Mouse (Mus musculus): ENCODE measurements at regions not wholly inside any gene's neighbourhood (a gene's known extent, or its start where the extent isn't known, plus 50 kb on each side); places are given as distances from the start of the nearest gene placed in this dataset.

- no peak for DNase-seq
These were observed 130.4 kb upstream of the Tmtc2 start for GRCm38 (mm10) chr10:105704472-105705235.

GRCm38 (mm10) chr10:105693131-105693530, 118.9 kb upstream of the Tmtc2 start:
- DNase-seq = no peak

DNA sequence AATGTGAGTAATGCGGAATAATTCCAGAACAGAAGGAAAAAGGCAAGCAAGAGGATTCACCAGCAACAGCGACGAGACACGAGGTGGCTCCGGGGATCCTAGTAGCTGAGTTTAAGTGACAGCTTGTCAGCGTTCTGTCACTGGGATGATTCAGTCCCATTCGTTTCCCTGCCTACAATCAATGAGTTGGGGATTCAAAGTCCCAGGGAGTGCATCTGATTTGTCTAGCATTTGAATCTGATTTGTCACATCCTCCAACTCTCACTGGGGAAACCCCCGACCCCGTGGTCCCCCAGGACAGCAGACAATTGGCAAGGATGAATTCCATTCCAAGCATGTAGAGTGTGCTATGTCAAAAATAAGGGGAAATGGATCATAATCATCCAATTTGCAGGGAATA, 115.1 kb upstream of the Tmtc2 start:
- no peak for DNase-seq

GRCm38 (mm10) chr10:105688879-105689278, 114.6 kb upstream of the Tmtc2 start:
- DNase-seq = no peak

GRCm38 (mm10) chr10:105686876-105687275, 112.6 kb upstream of the Tmtc2 start:
- DNase-seq = peak; percentile 6

- DNase-seq = no peak
These were observed 105.3 kb upstream of the Tmtc2 start for GRCm38 (mm10) chr10:105679598-105679997.

- DNase-seq = no peak
These were observed 92.7 kb upstream of the Tmtc2 start for GRCm38 (mm10) chr10:105666959-105667358.

GRCm38 (mm10) chr10:105660761-105661160, 86.5 kb upstream of the Tmtc2 start:
- DNase-seq = no peak

GRCm38 (mm10) chr10:105656788-105657187, 82.5 kb upstream of the Tmtc2 start:
- no peak for DNase-seq

DNA sequence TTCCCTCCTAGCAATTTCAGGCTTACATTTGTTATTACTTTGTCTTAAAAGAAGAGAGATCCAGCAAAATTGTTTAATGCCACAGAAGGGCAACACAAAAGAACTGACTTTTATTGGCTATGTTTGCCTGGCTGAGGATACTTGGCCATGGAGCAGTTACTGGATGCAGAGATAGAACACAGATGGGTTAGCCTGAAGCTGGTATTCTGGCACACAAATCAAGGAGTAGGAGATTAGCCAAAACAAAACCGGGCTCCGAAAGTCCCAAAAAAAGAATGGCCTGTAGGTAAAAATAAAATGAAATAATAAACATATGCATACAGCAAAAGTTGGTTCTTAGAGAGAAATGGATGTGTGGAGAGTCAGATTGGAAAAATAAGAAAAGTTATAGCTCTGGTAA, 78.2 kb upstream of the Tmtc2 start:
- peak; percentile 35 for DNase-seq

DNA sequence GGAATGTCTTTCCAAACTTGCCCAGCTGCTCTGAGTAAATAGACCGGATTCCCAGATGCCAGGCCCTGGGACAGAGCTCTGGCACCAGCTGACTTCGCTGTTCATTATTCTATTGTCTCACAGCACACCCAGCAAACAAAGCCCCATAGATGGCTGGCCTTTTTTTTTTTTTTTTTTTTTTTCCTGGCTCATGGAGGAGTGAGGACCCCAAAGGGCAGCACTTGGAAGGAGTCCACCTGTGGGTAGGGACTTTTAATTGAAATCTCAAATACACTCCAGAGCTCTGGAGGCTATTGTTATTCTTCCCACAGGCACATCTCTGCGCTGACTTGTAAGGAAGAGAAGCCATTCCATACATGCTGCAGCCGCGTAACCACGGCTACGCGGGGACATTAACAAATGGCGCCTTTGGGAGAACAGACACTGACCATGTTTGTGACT, 64.8 kb upstream of the Tmtc2 start:
- DNase-seq = no peak

DNA sequence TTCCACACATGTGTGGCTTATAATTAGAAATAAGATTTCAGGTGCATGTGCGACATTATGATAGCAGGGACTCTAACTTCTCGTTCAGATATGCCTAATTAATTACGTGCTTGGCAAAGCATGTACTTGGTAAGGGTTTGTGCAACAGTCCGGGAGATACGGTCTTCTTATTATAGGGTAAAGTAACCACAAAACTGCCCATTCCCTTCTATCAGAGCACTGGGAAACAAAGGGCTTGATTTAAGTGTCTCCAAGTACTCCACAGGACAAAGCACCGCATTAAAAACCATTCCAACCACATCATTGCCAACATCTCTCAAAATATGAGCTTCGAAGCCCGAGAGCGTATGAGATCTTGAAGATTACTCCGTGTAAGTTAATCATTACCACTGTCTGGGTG, 64.2 kb upstream of the Tmtc2 start:
- DNase-seq = no peak

- no peak for DNase-seq
These were observed 52.6 kb upstream of the Tmtc2 start for GRCm38 (mm10) chr10:105626842-105627241.

DNA sequence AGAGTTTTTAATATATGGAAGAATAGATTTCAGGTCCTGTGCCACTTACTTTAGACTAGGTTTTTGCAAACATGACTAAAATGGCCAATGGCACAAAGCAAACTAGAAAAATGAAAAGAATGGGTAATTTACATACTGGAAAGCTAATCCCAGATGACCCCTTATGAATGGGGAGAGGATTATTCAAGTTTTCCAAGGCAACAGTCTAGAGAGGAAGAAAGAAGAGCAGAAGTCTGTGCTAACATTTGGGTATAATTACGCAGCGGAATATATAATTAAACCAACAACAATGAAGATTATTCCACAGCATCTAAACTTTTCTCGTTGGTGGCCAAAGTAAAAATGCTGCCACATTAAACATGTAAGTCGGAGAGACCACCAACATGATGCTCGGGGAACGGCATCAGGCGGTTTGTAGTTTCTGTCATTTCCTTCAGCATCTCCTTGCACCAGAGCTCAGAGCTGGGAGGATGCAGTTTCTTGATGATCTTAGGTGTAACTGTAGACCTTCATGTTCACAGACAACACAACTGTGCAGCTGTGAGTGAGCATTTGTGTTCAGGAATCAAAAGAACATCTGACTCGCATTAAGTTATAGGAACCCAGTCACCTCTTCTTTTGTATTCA, 51.2 kb upstream of the Tmtc2 start:
- DNase-seq = no peak

All from cerebellum, adult 8-10 months (tissue).